Mouse (Mus musculus): ENCODE results near the gene Gm42906.

Gene Gm42906

DNA sequence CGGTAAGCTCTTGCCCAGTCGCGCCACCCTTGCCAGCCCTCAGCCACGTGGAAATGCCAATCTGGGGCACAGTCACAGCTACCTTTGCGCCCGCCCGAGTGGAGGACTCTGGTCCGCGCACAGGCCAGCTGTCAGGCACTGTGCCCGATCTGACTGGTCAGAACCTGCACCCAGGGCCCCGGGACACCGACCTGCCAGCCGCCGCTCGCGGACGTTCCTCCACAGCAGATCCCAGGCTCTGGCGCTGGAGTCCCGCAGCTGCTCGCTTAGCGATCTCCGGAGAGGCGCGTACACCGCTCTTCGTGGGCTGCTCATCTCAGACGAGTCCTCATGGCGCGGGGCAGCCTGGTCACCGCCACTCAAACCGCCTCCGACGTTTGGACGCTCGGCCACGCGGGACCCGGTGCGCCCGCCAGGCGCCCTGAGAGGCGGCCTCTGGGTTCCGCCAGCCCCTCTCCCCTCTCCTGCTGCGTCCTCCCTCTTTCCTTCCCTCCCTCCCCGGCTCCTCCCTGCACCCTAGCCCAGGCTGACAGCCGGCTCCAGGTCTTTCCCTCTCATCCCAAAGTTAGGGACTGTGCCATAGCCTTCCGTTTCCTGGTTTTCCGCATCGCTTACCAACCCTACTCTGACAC is 194.4 kb downstream of the Gm42906 start, which contains the start of gene Stard13:
Gene Stard13, minus strand, starts transcription at position 437 of the 632 bp plus-strand sequence.
- DNase-seq (ENCODE audit: low spot score), result no peak

DNA sequence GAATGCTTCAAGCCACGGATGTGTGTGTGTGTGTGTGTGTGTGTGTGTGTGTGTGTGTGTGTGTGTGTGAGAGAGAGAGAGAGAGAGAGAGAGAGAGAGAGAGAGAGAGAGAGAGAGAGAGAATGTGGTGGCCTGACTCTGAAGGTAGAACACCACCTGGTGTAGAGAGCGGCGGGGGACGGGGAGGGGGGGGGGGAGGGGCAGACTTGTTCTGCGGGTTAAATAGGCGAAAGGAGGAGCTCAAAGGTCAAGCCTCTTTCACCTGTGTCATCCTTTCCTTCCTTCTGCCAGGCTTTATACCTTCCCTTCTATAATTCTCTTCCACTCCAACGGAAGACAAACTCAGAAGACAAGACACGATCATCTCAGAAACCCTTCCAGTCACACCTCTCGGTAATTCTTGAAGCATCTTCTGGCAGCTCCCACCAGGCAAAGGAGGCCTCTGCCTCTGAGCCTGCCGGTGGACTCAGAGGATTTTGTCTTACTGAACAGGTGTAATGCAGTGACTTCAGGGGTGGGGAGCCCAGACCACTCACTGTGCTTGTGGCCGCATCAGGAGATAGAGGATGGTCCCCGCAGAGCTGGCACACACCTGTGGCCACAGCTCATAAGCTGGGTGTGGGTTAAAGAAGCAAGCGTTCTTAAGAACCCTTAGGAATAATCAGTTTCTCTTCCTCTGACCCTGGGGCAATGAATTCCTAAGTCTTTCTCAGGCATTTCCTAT is 195.2 kb downstream of the Gm42906 start:
- DNase-seq (ENCODE audit: low spot score), result no peak

DNA sequence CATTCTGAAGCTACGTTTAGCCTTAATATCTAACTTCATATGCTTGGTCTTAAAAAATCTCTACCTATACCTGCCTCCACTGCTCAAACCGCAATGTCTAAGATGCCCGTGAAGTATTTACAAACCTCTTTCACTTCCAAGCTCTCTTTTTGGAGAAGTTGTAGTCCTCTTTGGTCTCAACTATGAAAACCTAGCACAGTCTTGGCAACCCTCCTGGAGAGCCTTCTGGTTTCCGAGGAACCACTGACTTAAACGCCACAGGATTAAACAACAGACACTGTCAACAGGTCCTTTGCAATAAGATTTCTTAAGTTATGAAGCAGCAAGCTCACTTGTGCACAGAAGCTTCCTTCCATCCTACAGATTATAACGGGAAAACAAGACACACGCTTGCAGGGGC is 196.1 kb downstream of the Gm42906 start:
- no peak for DNase-seq (ENCODE audit: low spot score)

DNA sequence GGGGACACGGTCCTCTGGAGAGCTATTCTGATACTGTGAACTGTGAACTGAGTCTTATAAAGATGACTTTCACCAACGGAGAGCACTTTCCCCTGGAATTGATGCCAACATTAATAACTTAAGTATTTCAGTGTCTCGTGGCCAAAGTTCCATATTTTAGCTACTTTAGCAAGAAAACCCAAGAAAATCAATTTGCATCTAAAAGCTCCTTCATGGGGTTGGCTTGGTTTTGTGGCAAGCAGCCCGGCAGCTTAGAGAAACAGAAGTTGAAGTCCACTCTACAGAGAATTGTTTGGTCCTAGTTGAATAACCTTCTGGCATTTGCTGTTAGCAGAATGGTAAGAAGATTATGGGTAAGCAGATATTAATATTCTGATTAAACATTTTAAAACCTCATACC is 196.6 kb downstream of the Gm42906 start:
- no peak for DNase-seq (ENCODE audit: low spot score)

DNA sequence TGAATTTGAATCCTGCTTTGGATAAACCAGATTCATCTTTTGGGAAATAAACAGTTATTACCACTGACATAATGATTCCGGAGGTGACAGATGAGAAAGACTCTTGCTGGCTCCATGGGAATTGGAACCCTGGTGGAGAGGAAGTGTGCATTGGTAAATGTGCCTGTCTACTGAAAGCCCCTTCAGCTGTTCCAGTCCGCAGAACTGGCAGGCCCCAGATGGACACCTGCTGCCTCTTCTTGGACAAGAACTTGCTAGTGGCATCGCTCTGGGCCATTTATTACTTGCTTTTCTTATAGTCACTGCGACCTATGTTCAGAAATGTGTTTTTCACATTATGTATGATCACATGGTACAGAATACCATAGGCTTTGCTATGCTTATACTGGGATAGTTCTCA is 197.5 kb downstream of the Gm42906 start:
- DNase-seq (ENCODE audit: low spot score), result no peak

DNA sequence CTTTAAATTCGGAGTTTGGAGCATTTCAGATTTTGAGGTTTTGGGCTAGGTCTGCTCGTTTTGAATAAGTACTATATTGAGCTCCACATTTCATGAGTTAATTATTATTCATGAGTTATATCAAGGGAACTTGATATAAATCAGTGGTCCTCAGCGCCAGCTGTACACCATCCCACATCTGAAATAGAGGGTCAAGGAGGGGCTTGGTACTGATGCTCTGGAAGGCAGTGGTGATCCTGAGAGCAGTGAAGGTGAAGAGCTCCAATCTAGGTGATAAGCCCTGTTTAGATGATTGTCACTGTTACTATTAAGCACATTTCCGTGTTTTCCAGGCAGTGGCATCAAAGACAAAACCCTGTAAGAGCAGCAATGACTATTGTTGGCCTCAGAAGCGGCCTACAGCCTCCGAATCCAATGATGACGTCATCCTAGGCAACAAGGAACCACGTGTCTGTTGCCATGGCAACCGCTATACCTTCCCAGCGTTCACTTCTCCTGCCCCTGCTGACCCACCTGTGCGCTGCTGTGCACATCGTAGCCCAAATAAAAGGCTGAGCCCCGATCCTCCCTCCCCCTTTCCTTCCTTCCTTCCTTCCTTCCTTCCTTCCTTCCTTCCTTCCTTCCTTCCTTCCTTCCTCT is 199.5 kb downstream of the Gm42906 start:
- DNase-seq (ENCODE audit: low spot score), result no peak

DNA sequence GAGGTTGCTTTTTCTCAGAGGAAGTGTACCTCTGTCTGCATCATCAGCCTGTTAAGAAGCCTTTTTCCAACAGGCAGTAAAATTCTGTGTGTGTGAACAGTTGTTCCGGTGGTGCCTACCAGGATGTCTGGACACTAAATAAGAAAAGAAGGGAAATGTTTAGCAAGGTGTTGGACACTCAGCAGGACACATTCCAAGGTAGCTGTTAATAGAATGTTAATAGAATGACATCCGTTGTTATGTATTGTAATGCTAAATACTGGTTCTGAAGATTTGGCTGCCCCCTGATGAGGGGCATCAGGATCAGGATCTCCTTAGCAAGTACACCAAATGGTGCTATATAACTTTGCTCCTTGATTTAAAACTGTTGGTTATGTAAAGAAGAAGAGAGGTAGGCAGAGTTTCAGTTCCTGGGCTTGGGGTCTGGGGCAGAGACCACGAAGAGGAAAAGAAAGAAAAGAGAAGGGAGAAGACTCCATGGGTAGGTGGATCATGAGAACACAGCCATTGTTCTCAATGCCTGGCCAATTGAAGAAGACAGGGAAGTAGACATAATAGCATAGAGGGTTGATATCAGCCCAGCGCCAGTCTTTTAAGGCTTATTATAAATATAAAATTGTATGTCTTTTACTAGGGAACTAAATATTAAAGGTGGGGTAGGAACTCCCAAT is 204.1 kb downstream of the Gm42906 start:
- no peak for DNase-seq (ENCODE audit: low spot score)

DNA sequence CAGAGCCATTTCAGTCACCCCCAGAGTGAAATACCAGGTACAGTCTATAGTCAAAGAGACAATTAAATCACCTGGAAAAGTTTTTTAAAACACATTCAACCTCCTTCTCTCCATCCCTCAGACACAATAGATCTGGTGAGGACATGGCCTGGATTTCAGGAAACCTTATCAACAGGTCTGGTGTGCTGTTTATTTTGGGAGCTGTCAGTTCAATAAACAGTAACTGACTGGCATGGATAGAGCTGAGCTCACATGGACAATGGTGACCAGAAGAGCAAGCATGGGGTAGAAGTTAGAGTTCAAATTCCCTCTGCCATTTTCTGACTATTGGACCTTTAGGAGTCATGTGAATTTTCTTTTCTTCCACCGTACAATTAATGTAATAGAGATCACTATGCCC is 205.2 kb downstream of the Gm42906 start:
- no peak for DNase-seq (ENCODE audit: low spot score)

DNA sequence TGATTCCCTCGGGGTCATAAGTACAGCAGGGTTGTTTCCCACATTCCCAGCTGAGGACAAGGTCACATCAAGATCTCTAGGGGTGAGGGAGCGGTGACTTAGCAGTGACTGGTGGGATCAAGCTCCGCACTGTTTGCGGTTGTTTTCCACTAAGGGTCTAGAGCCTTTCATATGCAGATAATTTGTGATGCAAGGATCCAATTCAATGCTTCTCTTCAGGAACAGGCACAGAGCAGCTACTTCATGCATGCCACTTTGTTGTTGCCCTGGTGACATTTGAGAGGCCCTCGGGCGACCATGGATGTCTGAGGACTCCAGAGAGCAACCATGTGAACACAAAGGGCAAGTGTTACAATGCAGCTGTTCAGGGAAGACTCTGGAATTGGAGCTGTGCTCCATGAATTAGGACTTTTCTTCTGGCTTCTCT is 209.3 kb downstream of the Gm42906 start:
- DNase-seq (ENCODE audit: low spot score), result no peak

DNA sequence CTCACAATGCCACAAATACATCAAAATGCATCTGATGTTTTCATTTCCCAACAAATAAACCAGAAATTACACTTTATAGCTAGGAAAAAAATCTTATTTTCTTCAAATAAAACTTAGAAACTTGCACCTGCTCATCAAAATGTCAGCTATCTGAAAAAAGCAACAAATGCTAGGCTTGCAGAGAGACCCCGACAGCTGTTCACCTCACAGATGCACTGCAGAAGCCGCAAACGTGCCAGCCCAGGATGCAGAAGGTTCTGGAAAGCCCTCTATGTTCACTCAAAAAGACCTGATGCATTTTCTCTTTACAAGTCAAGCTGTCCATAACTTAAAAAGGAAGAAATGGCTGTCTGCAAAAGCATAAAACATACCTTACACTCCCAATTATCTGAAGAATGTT is 214.9 kb downstream of the Gm42906 start:
- DNase-seq (ENCODE audit: low spot score), result no peak

DNA sequence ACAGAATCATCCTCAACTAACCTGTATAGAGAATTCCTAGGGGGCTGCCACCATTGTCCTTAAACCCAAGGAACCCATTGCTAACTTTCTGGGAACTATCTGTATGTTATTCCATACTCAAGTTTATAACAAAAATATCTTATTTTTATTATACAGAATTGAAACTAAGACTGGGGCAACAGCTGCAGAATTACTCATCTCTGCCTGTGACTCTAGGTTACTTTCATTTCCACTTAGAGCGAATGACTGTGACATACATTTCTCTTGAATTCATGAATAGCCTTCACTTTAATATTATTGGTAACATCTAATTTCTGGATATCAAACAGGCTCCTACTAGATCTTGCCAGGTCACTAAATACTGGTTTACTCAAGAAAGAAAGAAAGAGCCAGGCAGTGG is 217.1 kb downstream of the Gm42906 start:
- no peak for DNase-seq (ENCODE audit: low spot score)

DNA sequence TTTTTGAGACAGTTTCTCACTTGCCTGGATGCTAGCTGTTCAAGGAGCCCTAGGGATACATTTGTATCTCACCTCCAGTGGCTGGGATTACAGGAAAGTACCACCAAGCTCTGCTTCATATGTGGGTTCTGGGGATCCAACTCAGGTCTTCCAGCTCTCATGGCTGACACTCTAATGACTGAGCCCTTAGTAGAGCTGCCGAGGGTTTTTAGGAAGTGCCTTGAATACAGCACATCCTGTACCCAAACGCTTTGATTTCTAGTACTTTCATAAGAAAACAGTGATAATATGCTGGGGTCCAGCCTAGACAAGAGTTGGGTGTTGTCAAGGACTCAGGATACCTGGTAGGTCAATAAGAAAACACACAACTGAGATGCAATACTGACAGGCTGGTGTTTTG is 217.9 kb downstream of the Gm42906 start:
- no peak for DNase-seq (ENCODE audit: low spot score)

DNA sequence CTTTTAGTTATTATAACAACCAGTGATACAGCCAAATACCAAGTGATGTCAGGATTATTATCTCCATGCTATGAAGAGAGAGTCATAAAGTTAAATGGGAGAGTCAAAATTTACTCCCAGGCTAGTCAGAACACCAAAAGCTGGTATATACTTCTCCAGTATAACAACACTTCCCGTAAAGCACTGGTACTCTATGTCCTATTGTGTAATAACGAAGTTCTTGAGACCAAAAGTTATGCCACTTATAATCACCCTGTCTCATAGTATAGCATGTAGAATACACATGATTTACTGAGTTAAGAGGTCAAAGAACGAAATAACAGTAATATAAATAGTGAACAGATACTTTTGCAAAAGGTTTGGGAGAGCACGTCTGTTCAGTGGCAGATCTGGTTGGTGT is 222.9 kb downstream of the Gm42906 start:
- DNase-seq (ENCODE audit: low spot score), result no peak

DNA sequence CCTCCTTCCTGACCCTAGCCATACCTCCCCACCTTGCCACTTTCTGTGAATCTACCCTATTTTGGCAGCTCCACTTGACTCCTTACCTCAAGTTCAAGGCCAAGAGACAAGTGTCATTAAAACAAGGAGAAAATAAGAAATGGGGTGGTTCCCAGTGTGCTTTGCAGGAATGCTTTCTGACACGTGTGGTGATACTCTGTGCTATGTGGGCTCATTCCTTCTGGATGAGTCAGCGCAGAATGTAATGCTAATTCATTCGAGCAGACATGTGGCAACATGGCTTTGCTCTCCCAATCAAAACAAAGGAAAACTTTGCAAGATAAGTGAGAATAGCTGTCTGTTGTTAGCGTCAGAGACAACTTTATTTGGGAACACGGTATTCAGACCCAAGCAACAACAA is 225.0 kb downstream of the Gm42906 start:
- DNase-seq (ENCODE audit: low spot score), result no peak

DNA sequence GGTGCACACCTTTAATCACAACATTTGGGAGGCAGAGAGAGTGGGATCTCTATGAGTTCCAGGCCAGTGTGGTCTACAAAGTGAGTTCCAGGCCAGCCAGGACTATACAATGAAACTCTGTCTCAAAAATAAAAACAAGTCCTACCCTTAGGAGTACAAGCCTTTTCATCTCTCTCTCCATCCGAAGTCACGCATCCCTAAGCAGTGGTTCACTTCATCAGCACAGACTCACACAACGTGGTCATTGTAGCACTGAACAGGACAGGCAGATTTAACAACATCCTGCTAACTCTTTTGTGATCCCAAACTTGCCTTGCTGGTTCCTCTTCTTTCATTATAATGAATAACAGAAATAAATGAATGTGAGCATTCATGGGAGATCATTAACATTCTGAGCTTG is 226.7 kb downstream of the Gm42906 start:
- no peak for DNase-seq (ENCODE audit: low spot score)

DNA sequence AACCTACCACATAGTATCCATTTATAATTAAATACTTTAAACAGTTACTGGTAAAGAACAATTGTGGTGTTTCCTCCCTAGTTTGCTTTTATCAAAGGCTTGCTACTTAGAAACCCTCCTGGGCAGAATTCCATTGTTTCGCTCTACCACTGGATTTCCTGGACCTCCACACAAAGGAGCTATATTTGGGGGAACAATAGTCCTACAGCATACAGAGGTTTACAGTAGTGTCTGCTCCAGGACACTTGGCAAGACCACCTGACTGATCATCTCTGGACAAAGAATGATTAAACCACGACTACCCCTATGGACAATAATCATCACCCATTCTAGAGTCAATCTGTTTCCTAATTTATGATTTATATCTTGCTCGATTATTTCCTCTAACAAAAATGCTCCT is 228.7 kb downstream of the Gm42906 start:
- no peak for DNase-seq (ENCODE audit: low spot score)

DNA sequence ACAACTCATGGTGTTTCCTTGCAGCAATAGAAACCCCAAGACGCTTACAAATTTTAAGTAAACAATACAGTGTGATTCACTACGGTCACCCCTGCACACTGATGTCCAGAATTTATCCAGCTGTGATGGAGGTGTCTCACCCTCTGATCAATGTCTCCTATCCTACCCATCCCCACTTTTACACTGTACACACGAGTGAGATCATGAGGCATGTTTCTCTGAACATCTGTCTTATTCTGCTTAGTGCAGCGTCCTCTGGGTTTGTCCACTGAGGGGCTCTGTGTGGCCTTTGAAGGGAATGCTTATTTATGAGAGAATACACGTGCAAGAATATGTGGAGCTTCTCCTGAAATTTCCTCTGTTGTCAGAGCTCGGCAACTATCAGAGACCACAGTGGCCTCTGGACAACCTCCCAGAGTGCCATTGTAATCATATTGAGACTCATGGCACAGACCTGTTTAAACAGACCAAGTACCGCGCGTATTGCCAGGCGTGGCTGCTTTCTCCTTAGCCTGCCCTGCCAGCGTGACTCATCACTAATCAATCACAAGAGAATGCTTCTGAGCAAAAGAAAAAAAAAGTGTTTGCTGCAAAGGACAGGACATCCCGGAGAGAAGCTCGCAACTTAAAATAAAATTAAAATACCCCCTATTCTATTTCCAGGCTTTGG is 231.2 kb downstream of the Gm42906 start:
- no peak for DNase-seq (ENCODE audit: low spot score)

DNA sequence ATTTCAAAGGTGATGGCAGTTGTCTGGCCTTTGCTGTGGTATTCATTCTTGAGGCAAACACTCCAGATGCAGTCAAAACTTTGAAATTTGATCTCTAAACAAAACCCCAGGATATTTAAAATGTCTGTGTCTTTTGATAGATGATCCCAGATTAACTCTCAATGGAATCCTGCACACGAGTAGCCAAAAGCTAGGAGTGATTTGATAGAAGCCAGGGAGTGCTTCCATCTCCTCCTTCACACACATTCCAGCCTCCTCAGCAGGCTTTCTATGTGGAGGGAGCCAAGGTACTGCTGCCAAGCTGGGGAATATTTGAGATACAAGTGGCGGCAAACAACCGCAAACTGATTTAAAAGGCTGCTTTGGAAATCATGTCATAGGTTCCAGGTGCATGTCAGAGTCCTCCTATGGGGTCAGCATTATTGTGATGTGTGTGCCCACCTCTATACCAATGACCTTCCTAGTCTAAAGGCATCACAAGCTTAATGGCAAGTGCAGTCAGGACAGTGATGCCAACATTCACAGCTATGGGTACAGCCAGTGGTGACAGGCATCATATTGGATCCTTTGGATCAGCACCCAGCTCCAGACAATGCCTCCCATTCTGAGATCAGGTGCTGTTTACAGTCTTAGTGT is 234.0 kb downstream of the Gm42906 start:
- no peak for DNase-seq (ENCODE audit: low spot score)

DNA sequence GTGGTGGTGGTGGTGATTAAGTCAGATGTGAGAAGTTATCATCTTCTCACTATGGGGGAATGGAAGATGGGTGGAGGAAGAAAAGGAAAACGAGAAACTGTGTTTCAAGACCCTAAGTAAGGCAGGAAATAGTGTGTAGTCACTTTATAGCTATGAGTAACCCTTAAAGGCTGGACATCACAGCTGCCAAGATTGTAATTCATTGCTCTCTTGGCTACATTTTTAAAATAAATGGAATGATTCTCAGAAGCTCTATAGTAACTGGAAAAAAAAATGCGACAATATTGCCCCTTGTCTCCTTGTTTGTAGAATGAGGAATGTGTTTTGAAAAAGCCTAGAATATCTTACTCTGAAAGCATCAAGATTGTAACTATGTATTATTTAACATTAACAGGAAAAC is 235.7 kb downstream of the Gm42906 start:
- no peak for DNase-seq (ENCODE audit: low spot score)

DNA sequence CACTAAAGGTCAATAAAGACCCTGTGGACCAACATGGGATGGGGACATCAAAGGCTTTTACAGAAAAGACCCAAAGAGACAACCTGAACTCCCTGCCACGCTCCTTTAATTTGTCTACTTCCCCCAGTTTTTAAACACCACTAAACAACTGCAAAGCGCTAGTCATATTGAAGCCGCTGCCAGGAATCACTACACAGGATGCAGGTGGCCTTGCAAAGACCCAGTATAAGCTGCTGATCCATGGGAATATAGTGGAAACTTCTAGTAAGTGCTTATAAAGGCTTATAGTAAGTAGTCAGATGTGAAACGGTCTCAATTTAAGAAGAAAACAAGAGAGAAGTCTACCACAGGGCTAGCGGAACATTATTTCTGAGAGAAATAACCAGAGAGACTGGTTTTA is 237.2 kb downstream of the Gm42906 start:
- DNase-seq (ENCODE audit: low spot score), result no peak

DNA sequence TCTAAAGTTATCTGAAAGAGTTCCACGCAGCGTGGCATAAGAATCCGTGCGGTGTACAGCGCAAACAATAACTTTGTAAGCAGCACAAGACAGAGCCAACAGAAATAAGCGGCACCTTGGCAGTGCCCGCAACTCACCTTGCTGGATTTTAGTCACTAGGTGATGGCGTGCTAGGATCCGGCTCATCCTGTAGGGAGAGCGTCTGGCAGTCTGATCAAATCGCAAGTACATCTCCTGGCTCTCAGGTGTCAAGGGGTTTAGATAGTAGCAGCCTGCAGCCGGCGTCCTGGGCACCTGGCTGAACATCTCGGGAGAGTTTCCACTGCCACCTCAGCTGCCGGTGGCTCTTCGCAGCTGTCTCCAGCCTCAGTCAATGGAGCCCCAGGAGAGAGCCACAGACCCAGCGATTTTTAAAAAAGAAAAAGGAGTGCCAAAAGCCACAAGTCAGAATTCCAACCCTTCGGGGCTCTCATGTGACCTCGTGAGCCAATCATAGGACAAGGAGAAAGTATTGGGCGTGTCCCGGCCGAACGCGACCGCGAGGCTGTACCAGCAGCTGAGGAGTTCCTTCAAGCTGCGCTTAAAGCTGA is 238.1 kb downstream of the Gm42906 start:
- peak; percentile 47 for DNase-seq (ENCODE audit: low spot score)
